Mouse (Mus musculus) embryonic facial prominence, embryonic 14.5 days (tissue): ENCODE data around the gene Adprm. TPM values are rescaled to one million over a fixed set of nuclear protein-coding genes. Genes with fewer than 3 reads are reported as not detected.

Experiments used
- ATAC-seq: fragments of 200-750 bp; cut with Nextera tagmentation; 2 replicates; pipeline ENCODE4 v1.8.0; 2017; ENCODE audit warnings: low read depth, moderate number of reproducible peaks, moderate TSS enrichment
- DNase-seq: peaks from one replicate; pipeline ENCODE4 v3.0.0-alpha.2; 2015; ENCODE audit warnings: low spot score
- H3K27ac ChIP-seq: fragments of 300-500 bp; sonication (generic); replicated peaks from 2 replicates; pipeline ENCODE4 v1.5.1; 2014; ENCODE audit warnings: low read depth, mild to moderate bottlenecking, low read length, moderate library complexity
- H3K27me3 ChIP-seq: fragments of 300-500 bp; sonication (generic); replicated peaks from 2 replicates; pipeline ENCODE4 v1.6.1; 2014; ENCODE audit warnings: low read length; ENCODE audit not compliant: control insufficient read depth, insufficient read depth
- H3K36me3 ChIP-seq: fragments of 300-500 bp; sonication (generic); 2 replicates; pipeline ENCODE4 v1.6.1; 2014; ENCODE audit warnings: low read length, mixed read lengths; ENCODE audit not compliant: control insufficient read depth, insufficient read depth
- H3K4me1 ChIP-seq: fragments of 300-500 bp; sonication (generic); 2 replicates; pipeline ENCODE4 v1.6.1; 2014; ENCODE audit warnings: antibody characterized with exemption, low read length; ENCODE audit not compliant: control insufficient read depth, insufficient read depth
- H3K4me2 ChIP-seq: fragments of 300-500 bp; sonication (generic); 2 replicates; pipeline ENCODE4 v1.6.1; 2014; ENCODE audit warnings: low read depth, mild to moderate bottlenecking, low read length, moderate library complexity, mixed read lengths
- H3K4me3 ChIP-seq: fragments of 300-500 bp; sonication (generic); 2 replicates; pipeline ENCODE4 v1.5.1; 2014; ENCODE audit warnings: low read depth, mild to moderate bottlenecking, low read length
- H3K9ac ChIP-seq: fragments of 300-500 bp; sonication (generic); 2 replicates; pipeline ENCODE4 v1.6.1; 2014; ENCODE audit warnings: low read depth, mild to moderate bottlenecking, low read length, moderate library complexity, mixed read lengths
- H3K9me3 ChIP-seq: fragments of 300-500 bp; sonication (generic); 2 replicates; pipeline ENCODE4 v1.6.1; 2016; ENCODE audit warnings: low read length; ENCODE audit not compliant: control insufficient read depth
- WGBS: fragments of 180-500 bp; shearing (Covaris S2); extraction: QIAGEN DNeasy Blood & Tissue Kit; methylation state at CpG from one replicate; pipeline ENCODE4 v1.1.7; 2014; 5-methylcytosine and 5-hydroxymethylcytosine counted together
- polyA plus RNA-seq: library from polyadenylated mRNA; unstranded; fragments of >200 nt; fragmentation: Nextera tagmentation; extraction: Ambion mirVana; gene quantifications from 2 replicates; pipeline ENCODE4 v1.2.1, GENCODE M21; 2014

Adprm gene
- polyA plus RNA-seq, 1 experiment from 2014 or later, result 30.4 TPM

DNA sequence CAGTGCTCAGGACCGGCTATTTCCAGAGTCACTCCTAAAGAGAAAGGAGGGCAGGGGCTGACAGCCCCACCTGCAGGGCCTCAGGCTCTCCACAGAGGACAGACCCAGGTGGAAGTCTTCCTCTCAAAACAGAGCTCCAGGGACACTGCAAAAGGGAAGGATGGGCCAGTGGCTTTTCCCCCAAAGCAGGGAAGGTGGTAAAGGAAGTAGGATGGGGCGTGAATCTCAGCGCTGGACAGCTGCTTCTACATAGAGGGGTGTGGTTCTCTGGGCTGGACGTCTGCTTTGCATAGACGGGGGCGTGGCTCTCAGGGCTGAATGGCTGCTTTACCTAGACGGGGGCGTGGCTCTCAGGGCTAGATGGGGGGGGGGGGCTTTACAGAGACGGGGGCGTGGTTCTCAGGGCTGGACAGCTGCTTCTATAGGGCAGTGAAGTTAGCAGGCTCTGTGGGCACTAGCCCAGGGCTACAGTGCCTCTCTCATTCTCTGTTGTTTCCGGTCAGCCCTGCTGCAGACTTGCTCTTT, 28.8 kb upstream of the Adprm start:
- DNase-seq (peak; percentile 86), ATAC-seq (peak; percentile 54; the same call in 1 of the 2 replicates)
- WGBS, result 11% methylated on average over 5 of the region's 11 CpGs
- no peak overlapping the region for H3K9ac ChIP-seq
- no peaks in the 10 kb centered on the region for H3K36me3 ChIP-seq
- no peak overlapping the region for H3K27ac ChIP-seq
- no peaks in the 10 kb centered on the region for H3K4me1 ChIP-seq
- peaks cover 14% of the 10 kb centered on the region for H3K27me3 ChIP-seq
- H3K9me3 ChIP-seq, result no peaks in the 10 kb centered on the region
- H3K4me3 ChIP-seq, result no peak overlapping the region
- no peak overlapping the region for H3K4me2 ChIP-seq

DNA sequence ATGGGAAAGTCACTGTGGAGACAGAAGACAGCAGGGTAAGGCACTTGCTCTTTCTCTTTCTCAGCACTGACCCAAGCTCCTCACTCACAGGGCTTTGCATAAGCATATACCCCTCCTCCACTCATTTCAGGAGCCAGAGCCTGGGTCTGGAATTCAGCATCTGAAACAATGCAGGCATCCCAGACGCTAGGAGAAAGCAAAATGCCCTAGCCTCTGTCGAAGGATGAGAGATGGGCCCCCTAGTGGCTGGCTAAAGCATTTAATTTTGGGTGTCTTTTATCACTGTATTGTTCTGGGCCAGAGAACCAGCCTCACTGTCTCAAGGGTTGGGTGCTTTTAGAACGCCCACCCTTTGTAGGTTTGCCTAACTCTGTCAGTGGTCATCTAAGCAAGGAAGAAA, 27.8 kb upstream of the Adprm start:
- H3K27ac ChIP-seq, result no peak overlapping the region
- no peak overlapping the region for H3K9ac ChIP-seq
- ATAC-seq (peak; percentile 53; the same call in 1 of the 2 replicates), DNase-seq (peak; percentile 76)
- 6% methylated on average over 3 of the region's 3 CpGs for WGBS
- no peaks in the 10 kb centered on the region for H3K9me3 ChIP-seq
- peaks cover 13% of the 10 kb centered on the region for H3K27me3 ChIP-seq
- no peaks in the 10 kb centered on the region for H3K4me1 ChIP-seq
- no peak overlapping the region for H3K4me3 ChIP-seq
- H3K4me2 ChIP-seq, result no peak overlapping the region
- H3K36me3 ChIP-seq, result no peaks in the 10 kb centered on the region

DNA sequence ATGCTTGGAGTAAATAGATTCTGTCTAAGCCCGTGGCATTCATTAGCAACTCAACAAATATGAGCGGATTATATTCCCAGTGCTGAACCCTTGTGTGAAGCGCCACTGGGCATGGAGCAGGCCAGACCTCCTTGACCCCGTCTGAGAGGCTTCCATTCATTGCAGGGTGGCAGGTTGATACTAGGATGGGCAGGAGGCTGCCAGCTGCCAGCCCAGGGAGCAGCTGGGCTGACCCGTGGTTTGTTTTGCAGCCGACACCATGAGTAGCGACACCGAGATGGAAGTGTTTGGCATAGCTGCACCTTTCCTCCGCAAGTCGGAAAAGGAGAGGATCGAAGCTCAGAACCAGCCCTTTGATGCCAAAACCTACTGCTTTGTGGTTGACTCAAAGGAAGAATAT, 27.3 kb upstream of the Adprm start:
- Histone ChIP-seq H3K36me3 (no peaks in the 10 kb centered on the region), H3K27me3 (peaks cover 8% of the 10 kb centered on the region; the same call in 1 of the 2 replicates), H3K9ac (no peak overlapping the region), H3K9me3 (no peaks in the 10 kb centered on the region), H3K4me2 (no peak overlapping the region), H3K27ac (no peak overlapping the region), H3K4me1 (no peaks in the 10 kb centered on the region), H3K4me3 (no peak overlapping the region)
- 62% methylated on average over 11 of the region's 11 CpGs for WGBS
- ATAC-seq (no peak), DNase-seq (no peak)

DNA sequence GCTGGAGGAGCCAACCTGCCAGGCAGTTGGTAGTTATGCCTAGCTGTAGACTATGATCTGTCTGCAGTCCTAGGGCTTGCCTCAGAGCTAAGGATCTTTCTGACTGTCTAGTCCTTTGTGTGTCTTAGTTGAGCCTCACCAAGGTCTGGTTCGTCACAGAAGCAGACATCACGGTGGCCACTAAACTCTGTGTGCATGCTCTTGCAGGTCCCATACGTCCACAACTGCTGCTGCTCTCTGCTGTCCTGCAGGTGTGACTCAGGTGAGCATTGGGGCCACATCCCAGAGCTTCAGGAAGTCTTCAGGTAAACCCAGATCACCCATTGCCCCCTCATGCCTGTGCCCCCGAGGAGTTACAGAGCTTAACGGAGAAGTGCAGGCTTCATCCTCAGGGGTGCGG, 26.5 kb upstream of the Adprm start:
- no peaks in the 10 kb centered on the region for H3K4me1 ChIP-seq
- DNase-seq (no peak), ATAC-seq (no peak)
- no peak overlapping the region for H3K4me3 ChIP-seq
- H3K27ac ChIP-seq, result no peak overlapping the region
- no peaks in the 10 kb centered on the region for H3K9me3 ChIP-seq
- H3K36me3 ChIP-seq, result no peaks in the 10 kb centered on the region
- no peak overlapping the region for H3K9ac ChIP-seq
- H3K27me3 ChIP-seq, result 0 out of 2 replicates have a peak, but pooled peaks cover 2% of the 10 kb centered on the region
- no peak overlapping the region for H3K4me2 ChIP-seq
- 91% methylated on average over 6 of the region's 6 CpGs for WGBS

DNA sequence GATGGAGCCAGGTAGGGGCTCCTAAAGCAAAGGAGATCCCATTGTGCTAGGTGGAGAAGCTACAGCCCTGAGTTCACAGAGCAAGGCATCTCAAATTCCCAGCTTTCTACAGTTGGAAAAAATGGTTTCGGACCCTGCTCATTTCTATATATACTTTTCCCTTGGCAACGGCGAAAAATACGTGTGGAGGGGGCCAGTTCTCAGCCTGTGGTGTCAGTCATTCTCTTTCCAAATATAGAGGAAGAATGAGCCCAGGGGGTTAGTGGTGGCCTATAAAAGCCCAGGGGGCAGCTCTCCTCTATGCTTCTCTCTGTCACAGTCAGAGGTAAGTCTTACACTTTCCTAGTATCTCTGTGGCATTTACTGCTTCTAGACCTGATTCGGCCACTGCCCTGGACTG, 25.6 kb upstream of the Adprm start, which contains the start of gene Myh3:
TSS of gene Myh3 (plus strand) at position 301 of the 400 bp plus-strand sequence.
- Histone ChIP-seq H3K27me3 (0 out of 2 replicates have a peak, but pooled peaks cover 2% of the 10 kb centered on the region), H3K27ac (no peak within 1 kb of the TSS), H3K9ac (no peak within 1 kb of the TSS), H3K4me3 (no peak within 1 kb of the TSS), H3K4me1 (no peaks in the 10 kb centered on the region), H3K36me3 (no peaks in the 10 kb centered on the region), H3K4me2 (no peak within 1 kb of the TSS), H3K9me3 (no peaks in the 10 kb centered on the region)
- WGBS, result 83% methylated on average over 5 of the region's 5 CpGs
- DNase-seq (peak; percentile 22), ATAC-seq (no peak)

DNA sequence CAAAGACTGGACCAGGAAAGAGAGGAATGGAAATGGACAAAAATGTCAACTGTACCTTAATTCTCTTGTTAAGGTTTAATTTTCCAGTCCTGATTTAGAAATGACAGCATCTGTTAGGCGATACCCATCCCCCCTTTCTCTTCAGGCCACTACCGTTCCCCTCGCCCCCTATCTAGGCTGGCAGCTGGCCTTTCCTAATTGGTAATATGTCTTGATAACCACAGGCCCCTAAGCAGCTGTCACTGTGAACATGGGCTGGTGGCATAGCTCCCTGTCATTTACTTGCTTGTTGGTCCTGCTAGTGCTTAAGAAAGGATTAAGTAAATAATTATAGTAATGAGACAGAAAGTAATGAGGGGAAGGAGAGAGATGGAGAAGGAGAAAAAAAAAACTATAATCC, 25.0 kb upstream of the Adprm start:
- no peaks in the 10 kb centered on the region for H3K4me1 ChIP-seq
- no peak overlapping the region for H3K4me3 ChIP-seq
- WGBS, result 52% methylated on average over 3 of the region's 3 CpGs
- no peak overlapping the region for H3K4me2 ChIP-seq
- ATAC-seq (no peak), DNase-seq (peak; percentile 68)
- H3K9ac ChIP-seq, result no peak overlapping the region
- H3K36me3 ChIP-seq, result no peaks in the 10 kb centered on the region
- H3K27me3 ChIP-seq, result no peaks in the 10 kb centered on the region
- H3K9me3 ChIP-seq, result no peaks in the 10 kb centered on the region
- no peak overlapping the region for H3K27ac ChIP-seq

DNA sequence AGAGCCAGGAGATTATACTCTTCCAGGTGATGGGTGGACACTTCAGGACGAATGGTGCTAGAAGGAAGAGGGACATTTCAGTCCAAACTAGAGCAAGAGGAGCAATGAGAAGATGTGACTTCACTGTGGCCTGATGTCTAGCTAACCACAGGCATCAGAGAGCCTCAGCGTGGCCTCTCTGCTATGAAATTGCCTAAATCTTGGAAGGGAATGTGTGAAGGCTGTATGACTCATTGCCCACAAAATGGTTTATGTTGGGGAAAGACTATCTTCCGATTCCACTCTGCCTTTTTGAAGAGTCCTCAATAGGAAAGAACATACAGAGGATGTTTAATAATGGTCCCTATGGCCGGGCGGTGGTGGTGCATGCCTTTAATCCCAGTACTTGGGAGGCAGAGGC, 24.4 kb upstream of the Adprm start:
- no peaks in the 10 kb centered on the region for H3K27me3 ChIP-seq
- H3K9ac ChIP-seq, result no peak overlapping the region
- no peaks in the 10 kb centered on the region for H3K9me3 ChIP-seq
- DNase-seq (no peak), ATAC-seq (no peak)
- H3K4me3 ChIP-seq, result no peak overlapping the region
- no peak overlapping the region for H3K27ac ChIP-seq
- no peak overlapping the region for H3K4me2 ChIP-seq
- WGBS, result 89% methylated on average over 5 of the region's 5 CpGs
- no peaks in the 10 kb centered on the region for H3K4me1 ChIP-seq
- H3K36me3 ChIP-seq, result no peaks in the 10 kb centered on the region

DNA sequence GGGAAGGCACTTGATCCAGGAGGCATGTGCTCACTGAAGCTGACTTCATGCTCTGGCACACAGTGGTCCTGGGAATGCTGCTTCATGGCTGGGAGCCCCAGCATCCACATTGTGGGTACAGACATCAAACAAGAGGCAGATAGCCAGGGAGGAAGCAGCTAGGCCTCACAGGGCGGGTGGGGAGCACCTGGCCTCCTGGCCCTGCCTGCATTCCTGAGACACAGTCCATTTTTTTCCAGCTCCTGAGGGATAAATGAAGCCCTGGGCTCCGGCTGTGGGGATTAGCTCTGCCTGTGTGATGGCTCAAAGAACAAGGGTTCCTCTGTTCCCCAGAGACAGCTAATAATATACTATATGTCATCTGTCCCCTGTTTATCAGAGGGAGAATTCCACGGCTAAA, 22.6 kb upstream of the Adprm start:
- H3K36me3 ChIP-seq, result no peaks in the 10 kb centered on the region
- no peak overlapping the region for H3K9ac ChIP-seq
- ATAC-seq (peak; percentile 64), DNase-seq (peak; percentile 65)
- no peaks in the 10 kb centered on the region for H3K4me1 ChIP-seq
- no peak overlapping the region for H3K4me3 ChIP-seq
- no peak overlapping the region for H3K4me2 ChIP-seq
- no peaks in the 10 kb centered on the region for H3K9me3 ChIP-seq
- no peaks in the 10 kb centered on the region for H3K27me3 ChIP-seq
- WGBS, result 33% methylated on average over 3 of the region's 3 CpGs
- no peak overlapping the region; the same call in 1 of the 2 replicates for H3K27ac ChIP-seq

DNA sequence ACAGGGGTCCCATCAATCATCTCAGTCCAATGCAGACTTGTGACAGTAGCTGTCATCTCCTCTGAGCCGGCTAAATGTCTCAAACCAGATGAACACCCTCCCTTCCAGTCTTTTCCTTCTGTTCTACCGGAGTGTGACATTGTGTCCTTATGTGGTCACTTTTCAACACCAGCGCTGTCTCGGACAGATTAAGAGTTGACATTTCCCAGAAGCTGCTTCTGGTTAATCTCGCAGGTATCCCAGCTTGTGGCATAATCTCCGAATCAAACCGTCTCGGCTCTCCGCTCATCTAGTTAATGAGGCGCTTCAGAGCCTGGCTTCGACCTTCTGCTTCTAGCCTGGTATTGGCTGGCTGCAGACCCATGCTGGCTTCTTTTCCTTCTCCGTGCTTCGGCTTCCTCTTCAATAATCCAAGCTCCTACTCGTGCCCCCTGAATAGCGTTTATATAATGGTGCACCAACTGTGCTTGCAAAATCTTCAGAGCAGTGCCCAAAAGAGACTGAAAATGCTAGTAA, 20.3 kb upstream of the Adprm start:
- Histone ChIP-seq H3K27ac (no peak overlapping the region), H3K27me3 (no peaks in the 10 kb centered on the region), H3K9ac (no peak overlapping the region), H3K4me1 (no peaks in the 10 kb centered on the region), H3K36me3 (no peaks in the 10 kb centered on the region), H3K9me3 (no peaks in the 10 kb centered on the region), H3K4me2 (no peak overlapping the region), H3K4me3 (no peak overlapping the region)
- DNase-seq (no peak), ATAC-seq (no peak)
- WGBS, result 76% methylated on average over 15 of the region's 15 CpGs
